Mouse (Mus musculus) spleen, adult 2 months (tissue): ENCODE results near the gene Ptpre. TPM values are rescaled to one million over a fixed set of nuclear protein-coding genes. Genes with fewer than 3 reads are reported as not detected.
A peak's percentile ranks its signal among the peaks of the same experiment; 100 is the strongest.

ENCODE experiments used
- DNase-seq, 2 experiments: peaks; one replicate each; pipeline versions ENCODE4 v3.0.0 to v3.0.0-alpha.2; 2012 to 2021; ENCODE audit warnings: low spot score in 2 of 2, low read depth in 1 of 2
- H3K27ac ChIP-seq: fragments of 200-500 bp; 2 replicates; pipeline ENCODE4 v1.5.1; 2012; ENCODE audit warnings: low read length, inconsistent platforms; ENCODE audit not compliant: insufficient read depth
- H3K27me3 ChIP-seq: fragments of 200-500 bp; 2 replicates; pipeline ENCODE4 v1.6.1; 2012; ENCODE audit warnings: mild to moderate bottlenecking, moderate library complexity, low read length, inconsistent platforms; ENCODE audit not compliant: control insufficient read depth, insufficient read depth
- H3K36me3 ChIP-seq: fragments of 200-500 bp; 2 replicates; pipeline ENCODE4 v1.6.1; 2012; ENCODE audit warnings: mild to moderate bottlenecking, low read length, inconsistent platforms; ENCODE audit not compliant: control insufficient read depth, insufficient read depth
- H3K4me1 ChIP-seq: fragments of 200-500 bp; 2 replicates; pipeline ENCODE4 v1.6.1; 2011; ENCODE audit warnings: inconsistent platforms; ENCODE audit not compliant: control insufficient read depth, insufficient read depth, insufficient read length
- H3K4me3 ChIP-seq: fragments of 200-500 bp; 2 replicates; pipeline ENCODE4 v1.5.1; 2011; ENCODE audit warnings: mild to moderate bottlenecking, inconsistent platforms; ENCODE audit not compliant: insufficient read depth, insufficient read length; ENCODE audit errors: extremely low read depth
- CTCF ChIP-seq: fragments of 200-500 bp; IDR thresholded peaks from 2 replicates; pipeline ENCODE4 v1.5.1; 2011; ENCODE audit warnings: mild to moderate bottlenecking, inconsistent platforms; ENCODE audit not compliant: insufficient read depth, insufficient read length, insufficient replicate concordance; ENCODE audit errors: extremely low read depth
- POLR2A ChIP-seq: fragments of 200-500 bp; IDR thresholded peaks from 2 replicates; pipeline ENCODE4 v1.6.1; 2011; ENCODE audit warnings: low read depth, low read length, inconsistent platforms
- WGBS: fragments of 180-500 bp; shearing (Covaris S2); methylation state at CpG from one replicate; pipeline ENCODE4 v1.1.7; 2018; 5-methylcytosine and 5-hydroxymethylcytosine counted together
- polyA plus RNA-seq: library from polyadenylated mRNA; depleted of rRNA; stranded (reverse); fragments of >200 nt; gene quantifications from 2 replicates; pipeline ENCODE4 v1.2.3, GENCODE M21; 2012

Gene Ptpre
- polyA plus RNA-seq, 1 experiment: 9.5 TPM

DNA sequence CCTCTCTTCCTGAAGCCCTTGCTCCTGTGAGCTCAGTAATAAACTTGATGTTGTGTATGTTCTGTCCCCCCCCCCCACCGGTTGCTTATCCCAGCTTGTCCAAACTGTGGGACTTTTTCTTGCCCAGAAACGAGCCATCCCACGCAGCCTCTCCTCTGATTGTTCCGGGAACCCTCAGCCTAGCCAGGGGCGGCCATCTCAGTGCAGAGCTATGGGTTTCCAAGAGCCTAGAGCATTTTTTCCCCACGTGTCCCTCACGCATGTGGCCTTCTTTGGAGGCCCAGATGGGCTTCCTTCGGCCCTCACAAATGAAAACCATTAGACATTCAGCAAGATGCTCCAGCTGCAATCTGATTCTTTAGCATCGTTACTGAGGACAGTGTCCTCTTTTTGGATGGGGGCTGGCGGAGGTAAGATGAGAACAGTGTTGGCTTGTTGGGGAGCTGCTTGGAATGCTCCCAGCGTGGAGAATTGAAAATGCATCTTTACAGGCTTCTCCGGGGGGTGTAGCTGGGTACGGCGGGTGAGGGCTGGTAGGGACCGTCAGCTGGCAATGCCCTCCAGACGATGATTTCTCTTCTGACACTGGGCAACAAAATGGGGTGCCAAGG is 41.5 kb downstream of the Ptpre start:
- TF ChIP-seq CTCF: no peak
- TF ChIP-seq POLR2A: no peak
- WGBS: 90% methylated on average over 16 of the region's 16 CpGs
- no peaks in the 10 kb centered on the region for H3K36me3 ChIP-seq

GRCm38 (mm10) chr7:135580306-135581091 is 43.2 kb downstream of the Ptpre start:
- Histone ChIP-seq H3K4me3 (no peak overlapping the region), H3K27me3 (no peaks in the 10 kb centered on the region), H3K36me3 (no peaks in the 10 kb centered on the region), H3K27ac (peak overlapping the region; percentile 38), H3K4me1 (peaks cover 5% of the 10 kb centered on the region; the same call in 1 of the 2 replicates)
- TF ChIP-seq POLR2A (no peak), CTCF (no peak)
- no peak for DNase-seq
- 38% methylated on average over 7 of the region's 7 CpGs for WGBS

More for the DNA sequence above, 41.5 kb downstream of the Ptpre start:
- no peaks in the 10 kb centered on the region for H3K27me3 ChIP-seq
- no peak for DNase-seq
- peaks cover 5% of the 10 kb centered on the region; the same call in 1 of the 2 replicates for H3K4me1 ChIP-seq
- H3K27ac ChIP-seq: no peak overlapping the region
- H3K4me3 ChIP-seq: no peak overlapping the region

DNA sequence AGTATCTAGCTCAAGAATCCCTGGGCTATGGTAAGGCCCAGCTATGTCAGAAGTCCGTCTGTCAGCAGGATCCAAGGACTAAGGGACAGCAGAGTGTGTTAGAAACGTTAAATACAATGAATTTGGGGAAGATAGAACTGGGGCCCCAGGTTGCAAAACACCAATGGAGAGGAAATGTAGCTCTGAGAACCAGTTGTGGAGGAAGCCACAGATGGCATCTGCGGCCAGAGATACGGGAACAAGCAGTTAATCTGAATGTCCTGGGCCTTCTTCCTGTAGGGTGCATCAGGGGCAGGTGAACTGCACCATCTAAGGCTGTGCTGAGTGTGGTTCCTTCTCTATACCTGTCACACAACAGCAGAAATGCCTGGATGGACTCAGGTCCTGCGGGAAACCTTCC is 43.8 kb downstream of the Ptpre start:
- Histone ChIP-seq H3K27ac (peak overlapping the region; percentile 38; the same call in 1 of the 2 replicates), H3K4me1 (peaks cover 5% of the 10 kb centered on the region; the same call in 1 of the 2 replicates), H3K27me3 (no peaks in the 10 kb centered on the region), H3K4me3 (no peak overlapping the region), H3K36me3 (no peaks in the 10 kb centered on the region)
- TF ChIP-seq POLR2A: no peak
- TF ChIP-seq CTCF: no peak
- no peak for DNase-seq
- 9% methylated on average over 5 of the region's 5 CpGs for WGBS

DNA sequence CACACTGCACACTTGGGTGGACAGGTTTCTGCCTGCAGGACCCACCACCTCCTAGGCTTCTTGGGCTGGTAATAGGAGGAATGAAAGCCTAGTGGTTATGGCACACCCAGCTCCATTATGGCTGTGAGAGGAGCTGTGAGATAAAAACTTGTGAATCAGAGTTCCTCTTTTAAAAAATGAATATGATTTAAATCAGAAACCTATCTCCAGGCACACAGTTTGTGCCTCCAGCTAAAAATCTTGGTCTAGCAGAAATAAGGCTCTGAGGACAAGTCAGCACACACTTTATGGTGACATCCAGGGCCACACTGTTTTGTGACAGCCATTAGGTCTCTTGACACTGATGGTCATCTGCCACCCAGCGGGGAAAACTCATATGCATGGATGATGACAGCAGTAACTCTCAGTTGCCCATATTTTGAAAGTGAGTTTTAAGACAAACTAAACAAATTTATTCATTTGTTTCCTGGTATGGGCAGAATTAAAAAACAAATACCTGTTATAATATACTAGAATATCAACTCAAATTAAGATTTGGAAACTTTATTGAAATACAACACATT is 47.9 kb downstream of the Ptpre start:
- DNase-seq: no peak
- Histone ChIP-seq H3K27ac (no peak overlapping the region), H3K4me1 (peaks cover 5% of the 10 kb centered on the region; the same call in 1 of the 2 replicates), H3K27me3 (no peaks in the 10 kb centered on the region), H3K36me3 (no peaks in the 10 kb centered on the region), H3K4me3 (no peak overlapping the region)
- 72% methylated on average over 1 of the region's 1 CpGs for WGBS
- TF ChIP-seq CTCF (no peak), POLR2A (no peak)

- Histone ChIP-seq H3K36me3 (no peaks in the 10 kb centered on the region), H3K4me1 (peaks cover under 1% of the 10 kb centered on the region; the same call in 1 of the 2 replicates), H3K27ac (no peak overlapping the region), H3K27me3 (no peaks in the 10 kb centered on the region), H3K4me3 (no peak overlapping the region)
- WGBS: 28% methylated on average over 4 of the region's 4 CpGs
- TF ChIP-seq CTCF (no peak), POLR2A (no peak)
- DNase-seq: no peak
These were observed 49.1 kb downstream of the Ptpre start for GRCm38 (mm10) chr7:135586402-135586801.

DNA sequence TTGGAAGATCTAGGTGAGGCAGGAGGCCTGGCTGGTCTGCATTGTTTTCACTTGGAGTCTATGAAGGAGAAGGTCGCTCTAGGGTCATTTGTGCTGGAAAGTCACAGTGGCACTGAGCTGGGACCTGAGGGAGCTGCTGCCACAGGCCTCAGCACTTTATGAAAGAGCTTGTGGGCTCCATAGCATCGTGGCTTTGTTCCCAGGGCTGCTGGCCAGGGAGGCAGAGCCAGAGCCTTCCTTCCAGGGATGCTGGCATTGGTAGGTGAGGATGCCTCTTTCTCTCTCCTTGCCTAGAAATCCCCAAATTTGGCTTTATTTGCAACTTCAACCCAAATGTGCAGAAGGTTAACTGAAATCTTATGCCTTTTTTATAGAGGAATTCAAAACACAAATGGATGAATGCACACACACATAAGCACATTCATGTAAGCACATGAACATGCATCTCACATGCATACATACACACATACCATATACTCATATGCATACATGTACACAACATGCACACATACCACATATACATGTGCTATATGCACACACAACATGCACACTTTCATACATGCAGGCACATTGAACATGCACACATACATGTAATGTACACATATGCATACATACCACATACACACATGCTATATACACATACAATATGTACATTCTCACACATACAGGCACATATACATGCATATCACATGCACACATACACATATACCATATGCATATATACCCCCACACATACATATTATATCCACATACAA is 50.7 kb downstream of the Ptpre start:
- TF ChIP-seq POLR2A (no peak), CTCF (no peak)
- DNase-seq: no peak
- Histone ChIP-seq H3K4me1 (peaks cover 3% of the 10 kb centered on the region; the same call in 1 of the 2 replicates), H3K36me3 (no peaks in the 10 kb centered on the region), H3K27ac (no peak overlapping the region), H3K4me3 (no peak overlapping the region), H3K27me3 (no peaks in the 10 kb centered on the region)
- WGBS: 56% methylated on average over 2 of the region's 2 CpGs
